Mouse (Mus musculus) embryonic stem cell, embryonic (primary cell): Measurements from ENCODE around the gene Slc29a1.

Experiments used
- CTCF ChIA-PET, 4 experiments: fragments of 300-600 bp in 2 of 4; fragments of 350-600 bp in 2 of 4; sonication (Branson Sonifier 250); formaldehyde crosslinking; loops; one replicate each; lab custom pipeline; 2022; ENCODE audit warnings: inconsistent platforms in 2 of 4; lab: Charles Lee
- POLR2A ChIA-PET, 4 experiments: fragments of 300-600 bp in 2 of 4; fragments of 350-600 bp in 2 of 4; sonication (Branson Sonifier 250); formaldehyde crosslinking; loops; one replicate each; lab custom pipeline; 2022; ENCODE audit warnings: antibody characterized with exemption in 4 of 4, inconsistent platforms in 1 of 4; lab: Charles Lee

The Slc29a1 gene

GRCm38 (mm10) chr17:45563655-45564530 lies 35.5 kb downstream of the Slc29a1 start, which contains the start of gene Slc35b2:
Gene Slc35b2 (plus strand): TSS chr17:45563874.
- ChIA-PET CTCF (interaction anchor here (0.5 to 3.5 kb wide), 50 partner anchors 8 to 856 kb away, joined by 3 to 21 read pairs (median 5); partner anchors contain the start of genes Nfkbie (in 4 of the 4), Aars2 (in 2 of the 4), Spats1 (in 2 of the 4) and Hsp90ab1 (in 1 of the 4)), POLR2A (interaction anchor here (0.6 to 28.4 kb wide), 55 partner anchors 8 to 989 kb away, joined by 3 to 605 read pairs (median 4); partner anchors contain the start of genes Hsp90ab1 (in 4 of the 4), Aars2 (in 3 of the 4), Mymx (in 2 of the 4) and Nfkbie (in 2 of the 4))

- ChIA-PET POLR2A (interaction anchor here (0.6 to 28.4 kb wide), 41 partner anchors 8 to 990 kb away, joined by 3 to 605 read pairs (median 4); partner anchors contain the start of genes Hsp90ab1 (in 4 of the 4), Aars2 (in 2 of the 4), Nfkbie (in 2 of the 4) and Cdc5l (in 1 of the 4)), CTCF (interaction anchor here (0.5 to 3.5 kb wide), 40 partner anchors 8 to 856 kb away, joined by 3 to 21 read pairs (median 5); partner anchors contain the start of genes Nfkbie (in 4 of the 4), Aars2 (in 2 of the 4), Spats1 (in 2 of the 4) and Hsp90ab1 (in 1 of the 4))
Measured at GRCm38 (mm10) chr17:45563216-45563615, 36.2 kb downstream of the Slc29a1 start.

GRCm38 (mm10) chr17:45559732-45560525 lies 39.5 kb downstream of the Slc29a1 start:
- ChIA-PET CTCF (interaction anchor here in 2 of 4 experiments (0.6 to 1.1 kb wide), 4 partner anchors 44 to 176 kb away, joined by 3 to 5 read pairs (median 4); no protein-coding TSS in a partner anchor), POLR2A (interaction anchor here (0.6 to 28.4 kb wide), 8 partner anchors 10 to 1866 kb away, joined by 3 to 605 read pairs (median 6); partner anchors contain the start of gene Hsp90ab1 (in 4 of the 4))

- CTCF ChIA-PET, result interaction anchor here (0.5 to 1.6 kb wide), 11 partner anchors 9 to 1147 kb away, joined by 3 to 12 read pairs (median 4); no protein-coding TSS in a partner anchor
Measured at GRCm38 (mm10) chr17:45557998-45558862, 41.2 kb downstream of the Slc29a1 start.

GRCm38 (mm10) chr17:45557246-45557824 lies 42.1 kb downstream of the Slc29a1 start:
- CTCF ChIA-PET, result interaction anchor here (0.5 to 1.6 kb wide), 13 partner anchors 9 to 1148 kb away, joined by 3 to 12 read pairs (median 4); no protein-coding TSS in a partner anchor
- POLR2A ChIA-PET, result interaction anchor here (0.6 to 28.4 kb wide), 27 partner anchors 9 to 596 kb away, joined by 3 to 605 read pairs (median 4); partner anchors contain the start of genes Hsp90ab1 (in 3 of the 4), Cdc5l (in 2 of the 4), Aars2 (in 1 of the 4) and Mad2l1bp (in 1 of the 4)

More at GRCm38 (mm10) chr17:45557998-45558862, 41.2 kb downstream of the Slc29a1 start:
- POLR2A ChIA-PET, result interaction anchor here (0.6 to 28.4 kb wide), 19 partner anchors 8 to 595 kb away, joined by 3 to 605 read pairs (median 4); partner anchors contain the start of genes Hsp90ab1 (in 4 of the 4), Cdc5l (in 2 of the 4), Mad2l1bp (in 1 of the 4) and Spats1 (in 1 of the 4)

DNA sequence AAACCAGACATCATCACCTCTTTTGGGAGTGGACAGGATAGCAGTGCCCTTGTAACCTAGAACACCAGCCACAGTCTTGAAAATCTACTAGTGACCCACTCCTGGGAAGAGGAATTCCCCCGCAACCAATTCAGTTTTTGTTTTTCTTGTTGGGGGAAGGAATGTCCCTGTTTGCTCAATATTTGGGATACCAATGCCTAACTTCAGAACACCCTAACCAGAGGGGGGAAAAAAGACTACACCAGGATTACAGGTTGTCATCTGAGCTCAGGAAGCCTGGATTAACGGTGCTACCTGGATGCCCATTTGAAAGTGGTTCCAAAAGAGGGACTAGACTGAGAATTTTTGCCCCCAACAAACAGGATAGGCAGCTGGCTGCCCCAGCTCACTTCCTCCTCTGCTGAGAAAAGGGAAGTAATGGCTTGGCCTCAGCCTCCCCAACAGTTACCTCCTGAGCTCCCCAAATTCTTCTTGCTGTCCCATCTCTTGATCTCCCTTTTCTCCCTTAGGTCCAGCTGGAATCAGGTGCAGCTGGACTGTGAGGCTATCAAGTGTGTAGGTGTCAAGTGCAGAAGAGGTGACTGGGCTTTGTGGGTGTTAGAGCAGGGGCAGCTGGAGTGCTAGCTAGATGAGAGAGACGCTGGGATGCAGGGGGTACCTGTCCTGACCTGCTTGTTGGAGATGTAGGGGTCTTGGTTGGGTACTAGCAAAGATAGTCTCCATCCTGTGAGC lies 42.7 kb downstream of the Slc29a1 start:
- POLR2A ChIA-PET, result interaction anchor here (0.7 to 28.4 kb wide), 27 partner anchors 10 to 124 kb away, joined by 3 to 605 read pairs (median 4); partner anchors contain the start of genes Hsp90ab1 (in 3 of the 4), Cdc5l (in 2 of the 4), Aars2 (in 1 of the 4) and Spats1 (in 1 of the 4)
- CTCF ChIA-PET, result interaction anchor here (0.8 to 2.3 kb wide), 8 partner anchors 8 to 106 kb away, joined by 3 to 7 read pairs (median 3); no protein-coding TSS in a partner anchor

GRCm38 (mm10) chr17:45556107-45556489 lies 43.3 kb downstream of the Slc29a1 start:
- CTCF ChIA-PET, result interaction anchor here (0.5 to 2.3 kb wide), 22 partner anchors 8 to 117 kb away, joined by 3 to 7 read pairs (median 4); partner anchors contain the start of genes Slc35b2 (in 3 of the 4) and Aars2 (in 1 of the 4)
- POLR2A ChIA-PET, result interaction anchor here (0.7 to 28.4 kb wide), 40 partner anchors 8 to 151 kb away, joined by 3 to 605 read pairs (median 5); partner anchors contain the start of genes Hsp90ab1 (in 3 of the 4), Aars2 (in 2 of the 4), Cdc5l (in 2 of the 4) and Slc35b2 (in 2 of the 4)

GRCm38 (mm10) chr17:45555452-45556106 lies 43.8 kb downstream of the Slc29a1 start, which contains the start of gene Nfkbie:
Gene Nfkbie (plus strand): TSS chr17:45555703.
- ChIA-PET CTCF (interaction anchor here (0.5 to 2.3 kb wide), 27 partner anchors 8 to 1819 kb away, joined by 3 to 7 read pairs (median 4); partner anchors contain the start of genes Slc35b2 (in 4 of the 4), Aars2 (in 1 of the 4), Hsp90ab1 (in 1 of the 4) and Tcte1 (in 1 of the 4)), POLR2A (interaction anchor here (0.6 to 28.4 kb wide), 35 partner anchors 8 to 151 kb away, joined by 3 to 605 read pairs (median 5); partner anchors contain the start of genes Hsp90ab1 (in 3 of the 4), Aars2 (in 2 of the 4), Slc35b2 (in 2 of the 4) and Cdc5l (in 1 of the 4))

DNA sequence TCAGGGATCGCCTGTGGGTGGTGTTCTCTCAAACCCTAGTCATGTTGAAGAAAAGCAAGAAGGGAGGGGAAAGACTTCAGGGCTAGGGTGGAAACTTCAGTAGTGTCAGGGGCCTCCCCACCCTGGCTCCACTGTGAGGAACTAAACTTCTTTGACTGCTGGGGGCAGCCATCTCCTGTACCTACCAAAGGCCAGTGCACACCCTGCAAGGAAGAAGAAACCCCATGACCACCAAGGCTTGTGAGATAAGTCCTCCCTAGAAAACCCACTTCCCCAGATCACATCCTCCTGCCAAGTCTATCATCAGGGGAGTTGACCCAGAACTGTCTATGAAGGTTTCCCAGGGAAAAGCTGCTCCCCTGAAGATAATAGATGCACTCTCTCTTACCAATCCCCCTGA lies 45.0 kb downstream of the Slc29a1 start:
- ChIA-PET POLR2A (interaction anchor here in 2 of 4 experiments (1.3 to 28.4 kb wide), 11 partner anchors 10 to 121 kb away, joined by 3 to 605 read pairs (median 9); partner anchors contain the start of genes Aars2 (in 1 of the 2), Cdc5l (in 1 of the 2), Hsp90ab1 (in 1 of the 2) and Slc35b2 (in 1 of the 2)), CTCF (interaction anchor here in 2 of 4 experiments (0.5 to 2.3 kb wide), 6 partner anchors 10 to 76 kb away, joined by 3 to 7 read pairs (median 4); partner anchors contain the start of gene Slc35b2 (in 1 of the 2))

DNA sequence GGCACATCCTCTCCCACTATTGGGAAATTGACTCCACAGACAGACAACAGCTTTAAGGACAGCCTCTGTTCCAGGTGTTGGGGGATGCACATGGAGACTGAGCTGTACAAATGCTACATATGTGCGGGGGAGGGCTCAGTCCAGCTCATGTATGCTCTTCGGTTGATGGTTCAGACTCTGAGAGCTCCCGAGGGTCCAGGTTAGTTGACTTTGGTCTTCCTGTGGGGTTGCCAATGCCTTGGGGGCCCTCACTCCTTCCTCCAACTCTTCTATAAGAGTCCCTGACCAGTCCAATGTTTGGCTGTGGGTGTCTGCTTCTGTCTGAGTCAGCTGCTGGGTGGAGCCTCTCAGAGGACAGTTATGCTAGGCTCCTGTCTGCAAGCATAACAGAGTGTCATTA lies 46.3 kb downstream of the Slc29a1 start:
- POLR2A ChIA-PET, result interaction anchor here in 3 of 4 experiments (0.6 to 28.4 kb wide), 10 partner anchors 9 to 79 kb away, joined by 3 to 605 read pairs (median 7); partner anchors contain the start of genes Hsp90ab1 (in 2 of the 3) and Spats1 (in 2 of the 3)
- CTCF ChIA-PET, result interaction anchor here in 2 of 4 experiments (0.6 to 1.5 kb wide), 11 partner anchors 12 to 1879 kb away, joined by 3 to 8 read pairs (median 3); partner anchors contain the start of gene Aars2 (in 1 of the 2)

DNA sequence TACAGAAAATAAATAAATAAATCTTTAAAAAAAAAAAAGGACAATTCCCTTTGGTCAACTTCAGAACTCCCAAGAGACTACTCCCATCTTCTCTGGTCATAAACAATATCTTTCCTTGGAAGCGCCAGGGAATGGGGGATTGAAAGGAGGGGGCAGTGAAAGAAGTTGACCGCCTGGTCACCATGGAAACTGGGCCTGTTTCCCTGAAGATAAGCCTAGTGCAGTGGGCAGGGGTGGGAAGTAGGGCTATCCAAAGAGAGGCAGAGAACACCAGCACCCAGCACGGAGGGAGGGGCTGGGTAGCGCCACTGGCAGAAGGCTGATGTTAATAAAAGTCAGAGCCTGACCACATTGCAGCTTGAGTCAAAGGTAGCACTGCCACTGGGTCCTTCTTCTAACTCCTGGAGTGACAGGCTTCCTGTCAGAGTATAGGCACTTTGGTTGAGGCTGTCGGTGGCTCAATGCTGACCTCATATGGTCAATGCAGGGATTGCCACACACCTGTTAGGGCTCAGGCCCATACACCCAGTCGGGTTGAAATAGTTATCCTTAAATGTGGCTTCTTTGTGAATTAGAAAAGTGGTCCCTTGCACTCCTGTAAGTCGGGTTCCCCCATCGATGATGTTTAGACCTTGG lies 47.5 kb downstream of the Slc29a1 start:
- CTCF ChIA-PET, result interaction anchor here (0.6 to 1.5 kb wide), 17 partner anchors 9 to 89 kb away, joined by 3 to 8 read pairs (median 3); partner anchors contain the start of gene Aars2 (in 1 of the 4)
- POLR2A ChIA-PET, result interaction anchor here in 3 of 4 experiments (0.6 to 28.4 kb wide), 14 partner anchors 12 to 122 kb away, joined by 3 to 605 read pairs (median 4); partner anchors contain the start of genes Hsp90ab1 (in 2 of the 3), Spats1 (in 2 of the 3) and Tcte1 (in 1 of the 3)

DNA sequence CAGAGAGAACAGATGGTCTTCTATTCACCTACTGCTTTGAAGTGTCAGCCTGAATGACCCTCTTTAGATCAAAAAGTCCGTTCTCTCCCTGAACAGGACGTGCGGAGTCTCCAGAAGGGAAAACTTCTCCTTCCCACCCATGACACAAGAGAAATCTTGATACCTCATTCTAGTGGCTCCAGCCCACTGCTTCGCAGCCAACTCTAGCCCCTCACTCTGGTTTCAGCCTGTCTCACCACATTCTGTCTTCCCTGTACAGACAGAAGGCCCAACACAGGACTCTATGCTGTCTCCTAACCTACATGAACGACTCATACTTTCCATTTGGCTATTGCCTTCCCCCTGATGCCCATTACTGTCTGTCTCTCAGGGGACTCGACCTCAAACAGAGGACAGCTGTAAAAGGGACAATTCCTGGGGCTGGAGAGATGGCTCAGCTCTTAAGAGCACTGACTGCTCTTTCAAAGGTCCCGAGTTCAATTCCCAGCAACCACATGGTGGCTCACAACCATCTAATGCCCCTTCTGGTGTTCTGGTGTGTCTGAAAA lies 48.1 kb downstream of the Slc29a1 start:
- ChIA-PET POLR2A (interaction anchor here (0.5 to 28.4 kb wide), 15 partner anchors 13 to 348 kb away, joined by 3 to 605 read pairs (median 4); partner anchors contain the start of genes Hsp90ab1 (in 2 of the 4), Spats1 (in 2 of the 4) and Tcte1 (in 1 of the 4)), CTCF (interaction anchor here (0.6 to 3.8 kb wide), 14 partner anchors 8 to 300 kb away, joined by 3 to 41 read pairs (median 4); no protein-coding TSS in a partner anchor)
